Mouse (Mus musculus): ENCODE data around the gene Ppp1r12c. TPM values are rescaled to one million over a fixed set of nuclear protein-coding genes. Genes with fewer than 3 reads are reported as not detected.
"Not testable (repeated sequence)": the region's sequence is repeated elsewhere in the genome, so short reads cannot be mapped to it uniquely, and the experiment has no call there.

Gene Ppp1r12c
- total RNA-seq (2017): 134 and 190 TPM in 2 replicates

- ATAC-seq (replicated peaks in 1 of 2; ENCODE audit: insufficient read depth in 1 of 2, low FRiP score in 2 of 2, low TSS enrichment in 1 of 2, low read depth in 1 of 2, poor library complexity in 2 of 2, severe bottlenecking in 2 of 2): peak; percentile 68 to 79
Observed at GRCm38 (mm10) chr7:4501558-4502397, at the start of gene Ppp1r12c. Gene Ppp1r12c, minus strand, starts transcription at chr7:4501680.

DNA sequence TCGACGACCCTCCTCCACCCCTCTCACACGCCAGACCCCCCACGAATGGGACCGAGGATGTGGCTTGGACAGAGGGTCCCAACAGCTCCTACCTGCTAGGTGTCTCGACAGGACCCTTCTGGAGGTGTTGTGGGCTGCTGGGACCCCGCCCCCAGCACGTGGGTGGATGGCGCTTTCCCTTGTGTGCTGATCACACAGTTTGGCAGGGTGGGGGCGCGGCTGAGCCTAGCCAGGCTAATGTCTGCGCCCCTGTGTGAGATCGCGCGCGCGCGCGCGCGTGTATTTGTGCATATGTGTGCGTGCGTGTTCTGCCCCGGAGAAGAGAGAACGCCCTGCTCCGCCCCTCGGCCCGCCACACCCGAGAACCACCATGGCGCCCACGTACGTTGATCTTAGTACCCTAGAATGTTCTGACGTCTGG, 45.8 kb upstream of the Ppp1r12c start, which contains the start of gene Syt5:
Gene Syt5 (minus strand): TSS at position 321 of the 421 bp plus-strand sequence.
- ATAC-seq (replicated peaks in 1 of 2; ENCODE audit: insufficient read depth in 1 of 2, low FRiP score in 2 of 2, low TSS enrichment in 1 of 2, low read depth in 1 of 2, poor library complexity in 2 of 2, severe bottlenecking in 2 of 2): peak in 1 of 2 experiments; percentile 15; a peak in 1 of 4 replicates

DNA sequence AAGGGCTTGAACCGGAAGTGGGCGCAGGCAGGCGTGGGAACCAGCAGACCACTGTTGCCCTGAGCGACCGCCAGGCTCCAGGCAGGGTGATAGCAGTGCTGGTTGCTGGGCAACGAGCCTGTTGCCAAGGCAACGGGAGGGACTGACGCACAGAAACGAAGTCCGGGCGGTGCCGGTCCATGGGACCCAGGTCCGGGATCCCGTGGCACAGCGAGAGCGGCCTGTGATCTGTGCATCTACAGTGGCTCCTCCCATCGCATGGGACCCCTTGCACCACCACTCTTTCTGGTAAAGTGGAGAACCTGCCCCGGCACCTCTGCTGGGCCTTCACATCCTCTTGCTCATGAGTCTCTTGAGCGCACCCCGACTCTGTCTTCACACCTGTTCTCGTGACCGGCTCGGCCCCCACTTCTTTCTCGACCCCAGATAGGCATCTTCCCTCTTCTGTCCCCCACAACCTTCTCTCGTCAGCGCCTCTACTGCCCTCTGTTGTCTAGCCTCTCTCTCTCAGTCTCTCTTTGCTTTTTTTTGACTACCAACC, 45.2 kb upstream of the Ppp1r12c start:
- ATAC-seq (replicated peaks in 1 of 2; ENCODE audit: insufficient read depth in 1 of 2, low FRiP score in 2 of 2, low TSS enrichment in 1 of 2, low read depth in 1 of 2, poor library complexity in 2 of 2, severe bottlenecking in 2 of 2): peak; percentile 42 to 52; a peak in 3 of 4 replicates

- ATAC-seq (replicated peaks in 1 of 2; ENCODE audit: insufficient read depth in 1 of 2, low FRiP score in 2 of 2, low TSS enrichment in 1 of 2, low read depth in 1 of 2, poor library complexity in 2 of 2, severe bottlenecking in 2 of 2): no peak
Observed at GRCm38 (mm10) chr7:4546050-4546449, 44.6 kb upstream of the Ppp1r12c start.

DNA sequence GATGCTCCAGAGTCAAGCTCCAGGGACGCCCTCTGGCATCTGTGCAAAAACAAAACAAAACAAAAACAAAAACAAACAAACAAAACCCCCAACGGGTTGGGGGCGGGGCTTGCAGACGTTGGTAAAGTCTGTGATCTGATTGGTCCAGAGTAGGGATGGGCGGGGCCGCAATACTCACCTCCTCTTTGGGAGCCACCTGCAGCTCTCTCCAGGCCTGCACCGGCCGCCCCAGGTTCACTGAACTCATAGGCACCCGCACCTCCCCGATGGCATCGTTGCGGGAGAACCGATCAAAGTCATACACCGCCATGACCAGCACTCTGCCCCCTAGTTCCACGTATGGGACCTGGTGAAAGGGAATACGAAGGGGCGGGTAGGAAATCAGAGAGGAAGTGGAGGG, 40.5 kb upstream of the Ppp1r12c start:
- ATAC-seq (replicated peaks in 1 of 2; ENCODE audit: insufficient read depth in 1 of 2, low FRiP score in 2 of 2, low TSS enrichment in 1 of 2, low read depth in 1 of 2, poor library complexity in 2 of 2, severe bottlenecking in 2 of 2): no peak

DNA sequence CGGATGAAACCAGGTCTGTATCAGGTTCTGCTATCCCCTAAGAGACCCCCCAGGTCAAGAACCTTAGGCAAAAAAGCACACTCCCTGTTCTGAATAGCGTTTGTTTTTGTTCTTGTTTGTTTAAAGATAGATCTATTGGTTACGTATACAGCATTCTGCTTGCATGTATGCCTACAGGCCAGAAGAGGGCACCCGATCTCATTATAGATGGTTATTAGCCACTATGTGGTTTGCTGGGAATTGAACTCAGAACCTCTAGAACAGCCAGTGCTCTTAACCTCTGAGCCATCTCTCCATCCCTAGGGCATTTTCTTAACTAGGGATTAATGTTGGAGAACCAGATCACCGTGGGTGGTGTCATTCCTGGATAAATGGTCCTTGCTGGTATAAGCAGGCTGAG, 39.9 kb upstream of the Ppp1r12c start:
- ATAC-seq (replicated peaks in 1 of 2; ENCODE audit: insufficient read depth in 1 of 2, low FRiP score in 2 of 2, low TSS enrichment in 1 of 2, low read depth in 1 of 2, poor library complexity in 2 of 2, severe bottlenecking in 2 of 2): no peak

- ATAC-seq (replicated peaks in 1 of 2; ENCODE audit: insufficient read depth in 1 of 2, low FRiP score in 2 of 2, low TSS enrichment in 1 of 2, low read depth in 1 of 2, poor library complexity in 2 of 2, severe bottlenecking in 2 of 2): no peak
Observed at GRCm38 (mm10) chr7:4539019-4539418, 37.5 kb upstream of the Ppp1r12c start.

GRCm38 (mm10) chr7:4537181-4537580, 35.7 kb upstream of the Ppp1r12c start:
- ATAC-seq (replicated peaks in 1 of 2; ENCODE audit: insufficient read depth in 1 of 2, low FRiP score in 2 of 2, low TSS enrichment in 1 of 2, low read depth in 1 of 2, poor library complexity in 2 of 2, severe bottlenecking in 2 of 2): no peak

GRCm38 (mm10) chr7:4536369-4536768, 34.9 kb upstream of the Ppp1r12c start:
- no peak for ATAC-seq (replicated peaks in 1 of 2; ENCODE audit: insufficient read depth in 1 of 2, low FRiP score in 2 of 2, low TSS enrichment in 1 of 2, low read depth in 1 of 2, poor library complexity in 2 of 2, severe bottlenecking in 2 of 2)

- peak; percentile 70 to 81 for ATAC-seq (replicated peaks in 1 of 2; ENCODE audit: insufficient read depth in 1 of 2, low FRiP score in 2 of 2, low TSS enrichment in 1 of 2, low read depth in 1 of 2, poor library complexity in 2 of 2, severe bottlenecking in 2 of 2)
Observed at GRCm38 (mm10) chr7:4532005-4532729, 30.7 kb upstream of the Ppp1r12c start, which contains the start of gene Dnaaf3. Gene Dnaaf3, minus strand, starts transcription at chr7:4532453.

GRCm38 (mm10) chr7:4530166-4530565, 28.7 kb upstream of the Ppp1r12c start:
- not testable (repeated sequence) for ATAC-seq (replicated peaks in 1 of 2; ENCODE audit: insufficient read depth in 1 of 2, low FRiP score in 2 of 2, low TSS enrichment in 1 of 2, low read depth in 1 of 2, poor library complexity in 2 of 2, severe bottlenecking in 2 of 2)

DNA sequence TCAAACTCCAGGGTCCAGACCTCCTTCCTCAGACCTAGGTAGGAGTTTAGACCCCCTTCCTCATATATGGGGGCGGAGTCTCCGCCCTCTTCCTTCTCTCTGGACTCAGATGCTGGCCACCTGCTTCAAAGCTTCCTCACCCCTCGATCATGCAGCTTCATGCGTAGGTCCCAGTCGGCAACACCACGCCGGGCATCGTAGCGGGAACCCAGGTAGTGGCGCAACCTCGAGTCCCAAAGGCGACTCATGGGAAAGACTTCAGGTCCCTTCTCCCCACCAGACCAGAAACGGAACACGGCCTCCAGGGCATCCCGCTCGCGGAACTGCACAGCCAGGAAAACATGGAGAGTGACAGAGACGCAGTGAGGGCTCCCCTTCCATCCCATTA, 25.8 kb upstream of the Ppp1r12c start:
- ATAC-seq (replicated peaks in 1 of 2; ENCODE audit: insufficient read depth in 1 of 2, low FRiP score in 2 of 2, low TSS enrichment in 1 of 2, low read depth in 1 of 2, poor library complexity in 2 of 2, severe bottlenecking in 2 of 2): 0 out of 4 replicates have a peak, but pooled peaks of 1 of the 2 experiments have one; percentile 5

- peak; percentile 93 to 97 for ATAC-seq (replicated peaks in 1 of 2; ENCODE audit: insufficient read depth in 1 of 2, low FRiP score in 2 of 2, low TSS enrichment in 1 of 2, low read depth in 1 of 2, poor library complexity in 2 of 2, severe bottlenecking in 2 of 2)
Observed at GRCm38 (mm10) chr7:4526341-4527301, 25.1 kb upstream of the Ppp1r12c start.

DNA sequence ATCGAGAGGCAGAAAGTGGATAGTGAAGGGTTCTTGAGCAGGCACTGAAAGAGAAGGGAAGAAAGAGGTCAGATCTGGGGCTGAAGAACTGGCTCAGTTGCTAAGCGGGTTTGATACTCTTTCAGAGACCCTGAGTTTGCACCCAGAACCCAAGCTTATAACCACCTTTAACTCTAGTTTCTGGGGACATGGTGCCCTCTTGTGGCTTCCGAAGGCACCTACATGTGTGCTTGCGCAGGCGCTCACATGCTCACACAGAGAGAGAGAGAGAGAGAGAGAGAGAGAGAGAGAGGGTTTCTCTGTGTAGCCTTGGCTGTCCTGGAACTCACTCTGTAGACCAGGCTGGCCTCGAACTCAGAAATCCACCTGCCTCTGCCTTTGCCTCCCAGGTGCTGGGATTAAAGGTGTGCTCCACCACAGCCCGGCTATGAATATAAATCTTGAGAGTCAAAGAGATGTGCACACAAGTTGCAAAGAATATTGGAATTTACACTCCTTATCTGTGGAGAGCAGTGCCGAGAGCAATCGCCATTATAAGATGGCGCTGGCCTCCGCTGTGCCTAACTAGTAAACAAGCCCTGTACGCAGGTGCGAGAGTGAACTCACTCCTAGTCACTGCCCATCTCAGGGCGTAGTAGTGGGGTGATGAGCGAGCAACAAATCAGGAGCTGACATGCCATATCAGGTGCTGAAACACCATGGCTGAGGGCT, 22.9 kb upstream of the Ppp1r12c start, which contains the start of gene Tnni3:
Gene Tnni3 (minus strand): TSS at position 18 of the 711 bp plus-strand sequence.
- peak; percentile 28 to 41; a peak in 1 of 4 replicates for ATAC-seq (replicated peaks in 1 of 2; ENCODE audit: insufficient read depth in 1 of 2, low FRiP score in 2 of 2, low TSS enrichment in 1 of 2, low read depth in 1 of 2, poor library complexity in 2 of 2, severe bottlenecking in 2 of 2)

DNA sequence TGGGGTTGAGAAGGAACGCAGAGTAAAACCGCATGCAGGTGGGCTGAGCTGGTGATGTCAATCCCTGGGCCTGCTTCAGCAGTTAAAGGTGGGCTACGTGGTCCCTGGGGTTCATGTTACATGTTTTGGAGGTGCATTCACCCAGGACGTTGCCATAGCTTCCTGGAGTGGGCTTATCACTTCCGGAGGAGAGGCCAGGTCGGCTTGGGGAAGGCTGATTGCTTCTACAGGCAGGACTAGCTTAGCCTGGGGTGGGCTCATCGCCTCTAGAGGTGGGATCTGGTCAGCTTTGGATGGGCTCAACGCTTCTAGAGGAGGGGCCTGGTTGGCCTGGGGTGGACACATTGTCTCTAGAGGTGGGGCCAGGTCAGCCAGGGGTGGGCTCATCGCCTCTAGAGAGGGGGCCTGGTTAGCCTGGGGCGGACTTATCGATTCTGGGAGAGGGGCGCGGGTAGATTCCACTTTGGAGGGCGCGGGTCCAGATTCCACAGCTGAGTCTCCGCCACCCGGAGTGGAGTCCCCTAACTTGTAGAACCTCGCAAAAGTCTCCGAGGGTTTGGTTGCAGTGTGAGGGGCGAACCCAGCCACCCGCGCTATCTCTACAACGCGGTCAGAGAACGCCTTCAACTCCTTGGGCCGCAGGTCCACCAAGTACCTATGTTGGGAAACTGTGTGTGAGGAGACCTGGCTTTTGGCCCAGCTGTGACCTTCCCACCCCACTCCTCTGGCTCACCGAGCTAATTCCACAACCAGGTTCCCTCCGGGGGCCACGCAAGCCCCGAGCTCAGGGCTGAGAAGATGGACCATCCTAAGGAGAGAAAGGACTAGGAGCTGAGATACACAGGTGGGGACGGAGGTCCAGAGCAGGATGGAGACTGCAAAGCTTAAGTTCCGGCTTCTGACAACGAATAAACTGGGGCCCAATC, 22.0 kb upstream of the Ppp1r12c start:
- no peak for ATAC-seq (replicated peaks in 1 of 2; ENCODE audit: insufficient read depth in 1 of 2, low FRiP score in 2 of 2, low TSS enrichment in 1 of 2, low read depth in 1 of 2, poor library complexity in 2 of 2, severe bottlenecking in 2 of 2)

All from hematopoietic stem cell, adult 5-6 weeks (primary cell).